Mouse (Mus musculus) testis, adult 2 months (tissue): ENCODE results near the gene Cd300lf.

Source experiments
- CTCF ChIP-seq: fragments of 200-500 bp; IDR thresholded peaks from 2 replicates; pipeline ENCODE4 v1.5.1; 2012; ENCODE audit warnings: low read depth, mild to moderate bottlenecking, inconsistent platforms, low read length, moderate library complexity; ENCODE audit not compliant: control insufficient read depth, insufficient read depth, insufficient replicate concordance
- POLR2A ChIP-seq: fragments of 200-500 bp; IDR thresholded peaks from 2 replicates; pipeline ENCODE4 v1.6.1; 2012; ENCODE audit warnings: low read depth, mild to moderate bottlenecking, inconsistent platforms, low read length, moderate library complexity; ENCODE audit not compliant: control insufficient read depth

DNA sequence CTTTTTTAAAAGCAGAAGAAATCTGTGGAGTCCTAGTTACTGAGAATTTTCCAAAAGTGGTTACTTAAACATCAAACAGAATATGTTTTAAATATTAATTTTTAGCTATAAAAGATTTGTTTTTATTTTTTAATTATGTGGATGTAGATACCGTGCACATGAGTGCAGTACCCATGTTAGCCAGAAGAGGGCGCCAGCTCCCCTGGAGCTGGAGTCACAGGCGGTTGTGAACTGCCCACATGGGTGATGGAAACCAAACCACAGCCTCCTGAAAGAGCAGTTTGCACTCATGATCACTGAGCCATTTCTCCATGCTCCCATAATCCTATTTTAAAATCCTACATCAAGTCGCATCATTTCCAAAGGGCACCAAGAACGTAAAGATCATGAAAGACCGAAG lies 43.9 kb downstream of the Cd300lf start:
- TF ChIP-seq POLR2A = no peak
- peak; percentile 93 for TF ChIP-seq CTCF
